Comparison of ENCODE assay signal across 8 mouse cellular contexts in the genomic region with DNA sequence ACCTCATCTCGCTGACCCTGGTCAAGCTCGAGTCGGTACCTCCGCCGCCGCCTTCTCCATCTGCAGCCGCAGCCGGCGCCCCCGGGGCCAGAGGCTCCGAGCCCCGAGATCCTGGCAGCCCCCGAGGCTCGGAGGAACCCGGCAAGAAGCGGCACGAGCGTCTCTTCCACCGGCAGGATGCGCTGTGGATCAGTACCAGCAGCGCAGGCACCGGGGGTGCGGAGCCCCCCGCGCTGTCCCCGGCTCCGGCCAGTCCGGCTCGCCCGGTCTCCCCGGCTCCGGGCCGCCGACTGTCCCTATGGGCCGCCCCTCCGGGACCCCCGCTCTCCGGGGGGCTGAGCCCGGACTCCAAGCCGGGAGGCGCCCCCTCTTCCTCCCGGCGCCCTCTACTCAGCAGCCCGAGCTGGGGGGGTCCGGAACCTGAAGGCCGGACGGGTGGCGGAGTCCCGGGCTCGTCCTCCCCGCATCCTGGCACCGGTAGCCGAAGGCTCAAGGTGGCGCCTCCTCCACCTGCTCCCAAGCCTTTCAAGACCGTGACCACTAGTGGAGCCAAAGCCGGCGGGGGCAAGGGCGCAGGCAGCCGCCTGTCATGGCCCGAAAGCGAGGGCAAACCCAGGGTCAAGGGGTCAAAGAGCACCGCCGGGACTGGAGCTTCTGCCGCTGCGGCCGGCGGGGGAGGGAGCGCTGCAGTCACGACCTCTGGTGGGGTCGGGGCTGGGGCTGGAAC. TPM values are rescaled to one million over a fixed set of nuclear protein-coding genes. Genes with fewer than 3 reads are reported as not detected.
A peak's percentile ranks its signal among the peaks of the same experiment; 100 is the strongest.
DNase-seq lines count a peak whose midpoint lies in the region; ATAC-seq lines count a peak whose summit lies in the region.

No protein-coding gene starts in this region.

- H3K4me2 ChIP-seq in heart, embryonic 14.5 days (ENCODE audit: low read length) = peak overlapping the region; percentile 70
- peak overlapping the region; percentile 66 for H3K4me2 ChIP-seq in heart, embryonic 16.5 days (ENCODE audit: low read depth, low read length)
- peak overlapping the region; percentile 77 for H3K4me2 ChIP-seq in liver, embryonic 12.5 days
- peak overlapping the region; percentile 89 for H3K4me2 ChIP-seq in stomach, embryonic 16.5 days (ENCODE audit: low read depth, low read length)

- H3K4me3 ChIP-seq in heart, embryonic 14.5 days (ENCODE audit: control insufficient read depth in 1 of 2, insufficient read depth in 1 of 2, low read depth in 1 of 2, low read length in 2 of 2) = peak overlapping the region; percentile 24 to 44; a peak in 3 of 4 replicates
- H3K4me3 ChIP-seq in heart, embryonic 16.5 days (ENCODE audit: low read length) = peak overlapping the region; percentile 47
- peak overlapping the region; percentile 53 for H3K4me3 ChIP-seq in liver, embryonic 12.5 days
- H3K4me3 ChIP-seq in stomach, embryonic 16.5 days (replicated peaks; ENCODE audit: low read length) = peak overlapping the region; percentile 53

- ATAC-seq in heart, embryonic 14.5 days (ENCODE audit: insufficient number of reproducible peaks, insufficient read depth, low FRiP score, low read depth) = no peak
- ATAC-seq in heart, embryonic 16.5 days (replicated peaks; ENCODE audit: extremely low read depth, insufficient read depth, low FRiP score) = no peak
- ATAC-seq in liver, embryonic 12.5 days = no peak
- no peak for ATAC-seq in stomach, embryonic 16.5 days (ENCODE audit: insufficient read depth, low FRiP score)
- no peak for ATAC-seq in erythroid progenitor cell, adult 5-6 weeks (replicated peaks; ENCODE audit: low FRiP score, poor library complexity, severe bottlenecking)

- 4% methylated on average over 69 of the region's 70 CpGs for WGBS in heart, embryonic 14.5 days
- WGBS in heart, embryonic 16.5 days = 9% methylated on average over 69 of the region's 70 CpGs
- 22% methylated on average over 65 of the region's 70 CpGs for WGBS in liver, embryonic 12.5 days (ENCODE audit: insufficient replicate concordance)
- 7% methylated on average over 69 of the region's 70 CpGs for WGBS in stomach, embryonic 16.5 days

- no peaks in the 10 kb centered on the region for H3K9me3 ChIP-seq in heart, embryonic 14.5 days (ENCODE audit: control insufficient read depth, low read length)
- no peaks in the 10 kb centered on the region for H3K9me3 ChIP-seq in heart, embryonic 16.5 days (replicated peaks; ENCODE audit: control insufficient read depth, low read length)
- no peaks in the 10 kb centered on the region for H3K9me3 ChIP-seq in liver, embryonic 12.5 days (replicated peaks)
- no peaks in the 10 kb centered on the region for H3K9me3 ChIP-seq in stomach, embryonic 16.5 days (replicated peaks; ENCODE audit: control insufficient read depth, low read length)

- H3K27ac ChIP-seq in heart, embryonic 14.5 days (replicated peaks in 1 of 2; ENCODE audit: control insufficient read depth in 1 of 2, insufficient read depth in 1 of 2, low read depth in 2 of 2, low read length in 2 of 2) = no peak overlapping the region
- H3K27ac ChIP-seq in heart, embryonic 16.5 days (ENCODE audit: low read length) = no peak overlapping the region
- H3K27ac ChIP-seq in liver, embryonic 12.5 days = no peak overlapping the region
- no peak overlapping the region for H3K27ac ChIP-seq in stomach, embryonic 16.5 days (ENCODE audit: low read length)

- peaks cover 6 to 26% of the 10 kb centered on the region in 2 experiments; a peak in 3 of 4 replicates for H3K4me1 ChIP-seq in heart, embryonic 14.5 days (ENCODE audit: control insufficient read depth in 2 of 2, insufficient read depth in 2 of 2, low read length in 2 of 2)
- H3K4me1 ChIP-seq in heart, embryonic 16.5 days (ENCODE audit: control insufficient read depth, insufficient read depth, low read length) = peaks cover 12% of the 10 kb centered on the region
- peaks cover 75% of the 10 kb centered on the region for H3K4me1 ChIP-seq in liver, embryonic 12.5 days
- peaks cover 27% of the 10 kb centered on the region for H3K4me1 ChIP-seq in stomach, embryonic 16.5 days (ENCODE audit: control insufficient read depth, insufficient read depth, low read length)

- no peak for DNase-seq in heart, adult 9 months (ENCODE audit: low spot score in 2 of 2)
- DNase-seq in cerebellum, adult 8-10 months = peak; percentile 67
- DNase-seq in frontal cortex, postnatal 25 days (ENCODE audit: low spot score in 2 of 2) = no peak

- H3K27me3 ChIP-seq in heart, embryonic 14.5 days (ENCODE audit: control insufficient read depth, insufficient read depth, low read length) = peaks cover 94% of the 10 kb centered on the region
- peaks cover 82% of the 10 kb centered on the region for H3K27me3 ChIP-seq in heart, embryonic 16.5 days (ENCODE audit: control insufficient read depth, insufficient read depth, low read length)
- H3K27me3 ChIP-seq in liver, embryonic 12.5 days (replicated peaks) = peaks cover 89% of the 10 kb centered on the region
- peaks cover 80% of the 10 kb centered on the region for H3K27me3 ChIP-seq in stomach, embryonic 16.5 days (ENCODE audit: control insufficient read depth, insufficient read depth, low read length)

- H3K9ac ChIP-seq in heart, embryonic 14.5 days (ENCODE audit: low read length) = peak overlapping the region; percentile 46; the same call in 1 of the 2 replicates
- H3K9ac ChIP-seq in heart, embryonic 16.5 days (ENCODE audit: low read length) = peak overlapping the region; percentile 26; the same call in 1 of the 2 replicates
- H3K9ac ChIP-seq in liver, embryonic 12.5 days = peak overlapping the region; percentile 24
- peak overlapping the region; percentile 65 for H3K9ac ChIP-seq in stomach, embryonic 16.5 days (ENCODE audit: low read length)

- H3K36me3 ChIP-seq in heart, embryonic 14.5 days (ENCODE audit: control insufficient read depth, insufficient read depth, low read length) = no peaks in the 10 kb centered on the region
- H3K36me3 ChIP-seq in heart, embryonic 16.5 days (ENCODE audit: control insufficient read depth, insufficient read depth) = no peaks in the 10 kb centered on the region
- no peaks in the 10 kb centered on the region for H3K36me3 ChIP-seq in liver, embryonic 12.5 days
- H3K36me3 ChIP-seq in stomach, embryonic 16.5 days (ENCODE audit: control insufficient read depth, insufficient read depth, low read length) = no peaks in the 10 kb centered on the region

RNA-seq across cellular contexts. Expression of a gene that starts 4.7 kb away (rescaled TPM):
- polyA plus RNA-seq in heart, embryonic 14.5 days (2014; fragmentation: Nextera tagmentation; extraction: Ambion mirVana) = 0.27 TPM in 1 of 2 replicates, not detected in the other
- polyA plus RNA-seq in heart, embryonic 16.5 days (2015; fragmentation: Nextera tagmentation; extraction: Ambion mirVana) = 0.32 and 0.42 TPM in 2 replicates
- polyA plus RNA-seq in liver, embryonic 12.5 days (2016; fragmentation: Nextera tagmentation; extraction: Ambion mirVana) = 0.92 and 1.6 TPM in 2 replicates
- polyA plus RNA-seq in stomach, embryonic 16.5 days (2015; fragmentation: Nextera tagmentation; extraction: Ambion mirVana) = 0.09 and 0.62 TPM in 2 replicates
- total RNA-seq in erythroid progenitor cell, adult 5-6 weeks (2015; ENCODE audit: low replicate concordance) = 1.1 and 3.8 TPM in 2 replicates
- 2.2 and 51.8 TPM in 2 replicates for total RNA-seq in erythroid progenitor cell, adult 5-6 weeks (2017; ENCODE audit: low replicate concordance)

RNA-seq across cellular contexts. Expression of a gene that starts 9.8 kb away (rescaled TPM):
- polyA plus RNA-seq in heart, embryonic 14.5 days (2014; fragmentation: Nextera tagmentation; extraction: Ambion mirVana) = 99.1 and 101 TPM in 2 replicates
- 110 and 112 TPM in 2 replicates for polyA plus RNA-seq in heart, embryonic 16.5 days (2015; fragmentation: Nextera tagmentation; extraction: Ambion mirVana)
- polyA plus RNA-seq in liver, embryonic 12.5 days (2016; fragmentation: Nextera tagmentation; extraction: Ambion mirVana) = 75.2 and 81.9 TPM in 2 replicates
- polyA plus RNA-seq in stomach, embryonic 16.5 days (2015; fragmentation: Nextera tagmentation; extraction: Ambion mirVana) = 158 and 177 TPM in 2 replicates
- 13.0 and 18.0 TPM in 2 replicates for total RNA-seq in erythroid progenitor cell, adult 5-6 weeks (2015; ENCODE audit: low replicate concordance)
- total RNA-seq in erythroid progenitor cell, adult 5-6 weeks (2017; ENCODE audit: low replicate concordance) = 6.6 and 8.5 TPM in 2 replicates

RNA-seq across cellular contexts. Expression of a gene that starts 16.5 kb away (rescaled TPM):
- polyA plus RNA-seq in heart, embryonic 14.5 days (2014; fragmentation: Nextera tagmentation; extraction: Ambion mirVana) = 929 and 946 TPM in 2 replicates
- 834 and 885 TPM in 2 replicates for polyA plus RNA-seq in heart, embryonic 16.5 days (2015; fragmentation: Nextera tagmentation; extraction: Ambion mirVana)
- 766 and 777 TPM in 2 replicates for polyA plus RNA-seq in liver, embryonic 12.5 days (2016; fragmentation: Nextera tagmentation; extraction: Ambion mirVana)
- 1,208 and 1,239 TPM in 2 replicates for polyA plus RNA-seq in stomach, embryonic 16.5 days (2015; fragmentation: Nextera tagmentation; extraction: Ambion mirVana)
- total RNA-seq in erythroid progenitor cell, adult 5-6 weeks (2015; ENCODE audit: low replicate concordance) = 84.3 and 107 TPM in 2 replicates
- total RNA-seq in erythroid progenitor cell, adult 5-6 weeks (2017; ENCODE audit: low replicate concordance) = 42.7 and 99.2 TPM in 2 replicates

RNA-seq across cellular contexts. Expression of a gene that starts 19.8 kb away (rescaled TPM):
- polyA plus RNA-seq in heart, embryonic 14.5 days (2014; fragmentation: Nextera tagmentation; extraction: Ambion mirVana) = 0.16 and 0.39 TPM in 2 replicates
- 0.12 and 0.32 TPM in 2 replicates for polyA plus RNA-seq in heart, embryonic 16.5 days (2015; fragmentation: Nextera tagmentation; extraction: Ambion mirVana)
- polyA plus RNA-seq in liver, embryonic 12.5 days (2016; fragmentation: Nextera tagmentation; extraction: Ambion mirVana) = 0.06 and 0.20 TPM in 2 replicates
- 0.66 and 0.72 TPM in 2 replicates for polyA plus RNA-seq in stomach, embryonic 16.5 days (2015; fragmentation: Nextera tagmentation; extraction: Ambion mirVana)
- total RNA-seq in erythroid progenitor cell, adult 5-6 weeks (2015; ENCODE audit: low replicate concordance) = not detected in 2 replicates
- total RNA-seq in erythroid progenitor cell, adult 5-6 weeks (2017; ENCODE audit: low replicate concordance) = not detected in 2 replicates

RNA-seq across cellular contexts. Expression of a gene that starts 31.8 kb away (rescaled TPM):
- not detected in 2 replicates for polyA plus RNA-seq in heart, embryonic 14.5 days (2014; fragmentation: Nextera tagmentation; extraction: Ambion mirVana)
- 0.08 and 0.14 TPM in 2 replicates for polyA plus RNA-seq in heart, embryonic 16.5 days (2015; fragmentation: Nextera tagmentation; extraction: Ambion mirVana)
- polyA plus RNA-seq in liver, embryonic 12.5 days (2016; fragmentation: Nextera tagmentation; extraction: Ambion mirVana) = 0.05 and 0.10 TPM in 2 replicates
- polyA plus RNA-seq in stomach, embryonic 16.5 days (2015; fragmentation: Nextera tagmentation; extraction: Ambion mirVana) = 0.21 and 0.37 TPM in 2 replicates
- total RNA-seq in erythroid progenitor cell, adult 5-6 weeks (2015; ENCODE audit: low replicate concordance) = not detected in 2 replicates
- not detected in 2 replicates for total RNA-seq in erythroid progenitor cell, adult 5-6 weeks (2017; ENCODE audit: low replicate concordance)
